Mouse (Mus musculus) ES-E14 (cell line): ENCODE data around the gene Rbfox3. TPM values are rescaled to one million over a fixed set of nuclear protein-coding genes. Genes with fewer than 3 reads are reported as not detected.

Experiments used
- DNase-seq: peaks from one replicate; pipeline ENCODE4 v3.0.0-alpha.2; 2013; ENCODE audit warnings: low read depth, low spot score
- H3K27ac ChIP-seq: 2 replicates; pipeline ENCODE4 v1.5.1; 2012; ENCODE audit warnings: low read depth, mild to moderate bottlenecking, low read length, moderate library complexity, mixed read lengths; ENCODE audit not compliant: poor library complexity, insufficient read depth, severe bottlenecking
- H3K36me3 ChIP-seq: 2 replicates; pipeline ENCODE4 v1.6.1; 2012; ENCODE audit warnings: mild to moderate bottlenecking, low read length, moderate library complexity, mixed read lengths; ENCODE audit not compliant: control insufficient read depth, poor library complexity, insufficient read depth, severe bottlenecking
- H3K4me1 ChIP-seq, 2 experiments: fragments of 150-350 bp in 1 of 2; sonication (generic) in 1 of 2; 2 replicates each; pipeline ENCODE4 v1.6.1; 2012; ENCODE audit warnings: low read length in 2 of 2, mild to moderate bottlenecking in 1 of 2, mixed read lengths in 1 of 2; ENCODE audit not compliant: control insufficient read depth in 2 of 2, insufficient read depth in 2 of 2, poor library complexity in 1 of 2
- H3K4me3 ChIP-seq, 2 experiments: fragments of 150-350 bp in 1 of 2; sonication (generic) in 1 of 2; 2 replicates each; pipeline ENCODE4 v1.5.1; 2012; ENCODE audit warnings: low read length in 2 of 2, low read depth in 1 of 2, mild to moderate bottlenecking in 1 of 2, mixed read lengths in 1 of 2; ENCODE audit not compliant: insufficient read depth in 1 of 2, poor library complexity in 1 of 2, severe bottlenecking in 1 of 2
- H3K9ac ChIP-seq: 2 replicates; pipeline ENCODE4 v1.6.1; 2012; ENCODE audit warnings: low read depth, mild to moderate bottlenecking, low read length, mixed read lengths; ENCODE audit not compliant: poor library complexity, insufficient read depth, severe bottlenecking
- H3K9me3 ChIP-seq: fragments of 150-350 bp; sonication (generic); 2 replicates; pipeline ENCODE4 v1.6.1; 2012; ENCODE audit warnings: low read depth, mild to moderate bottlenecking, low read length; ENCODE audit not compliant: control insufficient read depth, insufficient read depth
- CHD2 ChIP-seq: IDR thresholded peaks from 2 replicates; pipeline ENCODE4 v1.6.1; 2014; ENCODE audit warnings: mild to moderate bottlenecking, low read depth, low read length, inconsistent platforms
- HCFC1 ChIP-seq: IDR thresholded peaks from 2 replicates; pipeline ENCODE4 v1.6.1; 2012; ENCODE audit warnings: low read length, inconsistent platforms, borderline replicate concordance; ENCODE audit not compliant: insufficient read depth
- MAFK ChIP-seq: IDR thresholded peaks from 2 replicates; pipeline ENCODE4 v1.6.1; 2014; ENCODE audit warnings: mild to moderate bottlenecking, low read depth, low read length, inconsistent platforms; ENCODE audit not compliant: insufficient read depth
- ZC3H11A ChIP-seq: IDR thresholded peaks from 2 replicates; pipeline ENCODE4 v1.6.1; 2012; ENCODE audit warnings: low read depth, mild to moderate bottlenecking, inconsistent platforms, low read length, borderline replicate concordance
- ZNF384 ChIP-seq: IDR thresholded peaks from 2 replicates; pipeline ENCODE4 v1.6.1; 2012; ENCODE audit warnings: low read depth, low read length, inconsistent platforms
- in situ Hi-C, 2 experiments: fragments of 600-800 bp; cut with MboI; formaldehyde crosslinking; loops; one replicate each; pipeline ENCODE4 v1.15.1; 2025; ENCODE audit warnings: low sequenced_read_pairs in 2 of 2, inconsistent platforms in 1 of 2; ENCODE audit not compliant: unreplicated experiment in 2 of 2
- total RNA-seq: library from RNA; depleted of rRNA; stranded (reverse); fragments of 300-350 nt; gene quantifications from 2 replicates; pipeline ENCODE4 v1.2.3, GENCODE M21; 2012

The Rbfox3 gene
- total RNA-seq, 1 experiment, result 0.45 TPM

GRCm38 (mm10) chr11:118562847-118563246 is 348.6 kb downstream of the Rbfox3 start:
- TF ChIP-seq ZC3H11A (no peak), HCFC1 (no peak), ZNF384 (no peak), MAFK (no peak), CHD2 (no peak)
- Histone ChIP-seq H3K4me3 (no peak overlapping the region), H3K9me3 (no peaks in the 10 kb centered on the region), H3K27ac (no peak overlapping the region), H3K9ac (no peak overlapping the region), H3K4me1 (peaks cover 0 to 4% of the 10 kb centered on the region in 2 experiments; a peak in 2 of 4 replicates), H3K36me3 (no peaks in the 10 kb centered on the region)
- no peak for DNase-seq
- in situ Hi-C loops, result no loop called here

DNA sequence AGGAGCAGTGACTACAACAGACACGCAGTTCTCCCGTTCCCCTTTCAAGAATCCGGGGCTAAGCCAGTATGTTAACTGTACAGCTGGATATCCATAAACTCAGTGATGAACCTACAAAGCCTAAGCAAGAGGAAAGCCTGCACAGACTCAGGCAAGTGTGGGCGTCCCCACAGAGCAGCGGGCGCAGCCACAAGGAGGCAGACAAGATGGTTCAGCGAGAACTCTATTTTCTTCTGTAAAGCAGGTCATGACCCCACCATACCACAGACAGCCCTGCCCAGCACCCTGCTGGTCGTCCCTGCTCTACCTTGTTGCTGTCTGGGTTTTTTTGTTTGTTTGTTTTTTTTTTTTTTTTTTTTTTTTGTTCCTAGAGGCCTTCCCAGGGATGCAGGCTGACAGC is 353.2 kb downstream of the Rbfox3 start:
- H3K4me1 ChIP-seq, result peaks cover 4 to 13% of the 10 kb centered on the region in 2 experiments; a peak in 2 of 4 replicates
- in situ Hi-C loops, result no loop called here
- no peak overlapping the region for H3K27ac ChIP-seq
- no peak overlapping the region for H3K9ac ChIP-seq
- peak; percentile 63; the same call in 1 of the 2 replicates for TF ChIP-seq ZNF384
- TF ChIP-seq HCFC1, result no peak
- H3K36me3 ChIP-seq, result no peaks in the 10 kb centered on the region
- no peak for DNase-seq
- H3K4me3 ChIP-seq, result no peak overlapping the region
- no peaks in the 10 kb centered on the region for H3K9me3 ChIP-seq

DNA sequence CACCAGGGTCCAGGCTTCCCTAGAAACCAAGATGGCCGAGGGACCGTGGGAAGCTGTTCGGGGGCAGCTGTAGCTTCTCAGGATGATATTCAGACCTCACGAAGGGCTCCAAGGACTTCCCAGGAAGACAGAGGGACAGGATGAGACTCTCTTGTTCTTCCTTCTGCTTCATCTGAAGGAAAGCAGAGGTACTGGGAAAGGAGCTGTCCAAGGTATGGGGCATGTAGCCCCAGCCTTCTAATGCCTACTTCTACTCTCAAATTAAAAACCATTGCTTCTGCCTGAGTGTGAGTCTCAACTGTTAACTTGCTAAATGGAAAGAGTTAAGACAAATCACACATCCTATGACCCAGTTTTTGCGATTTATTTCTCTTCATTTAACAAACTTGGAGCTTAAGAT is 355.8 kb downstream of the Rbfox3 start:
- Histone ChIP-seq H3K27ac (no peak overlapping the region), H3K4me1 (peaks cover 10 to 31% of the 10 kb centered on the region in 2 experiments; a peak in 3 of 4 replicates), H3K36me3 (no peaks in the 10 kb centered on the region), H3K4me3 (no peak overlapping the region), H3K9ac (no peak overlapping the region), H3K9me3 (no peaks in the 10 kb centered on the region)
- DNase-seq, result no peak
- in situ Hi-C loops, result no loop called here
- no peak for TF ChIP-seq CHD2
- no peak for TF ChIP-seq MAFK
- TF ChIP-seq ZC3H11A, result no peak
- TF ChIP-seq ZNF384, result no peak
- no peak for TF ChIP-seq HCFC1

DNA sequence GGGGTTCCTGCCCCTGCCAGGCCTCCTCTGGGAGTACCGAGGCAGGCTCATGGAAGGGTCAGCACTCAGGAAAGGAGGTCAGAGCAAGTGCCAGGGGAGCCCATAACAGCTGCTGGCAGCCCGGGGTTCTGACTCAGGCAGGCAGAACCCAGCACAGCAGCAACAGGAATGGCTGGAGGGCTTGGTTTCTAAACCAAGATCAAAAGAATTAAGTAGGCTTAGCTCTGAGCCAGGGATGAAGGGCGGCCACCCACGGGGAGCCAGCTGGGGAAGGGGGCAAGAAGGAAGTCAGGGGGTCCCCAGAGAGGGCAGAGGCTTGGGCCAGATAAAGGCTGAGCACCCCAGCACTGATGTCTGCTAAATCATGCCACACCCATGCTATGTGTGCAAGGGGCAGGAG is 356.9 kb downstream of the Rbfox3 start:
- TF ChIP-seq ZNF384 (no peak), CHD2 (no peak), ZC3H11A (no peak), MAFK (no peak), HCFC1 (no peak)
- DNase-seq, result no peak
- Histone ChIP-seq H3K9ac (no peak overlapping the region), H3K9me3 (no peaks in the 10 kb centered on the region), H3K27ac (no peak overlapping the region), H3K36me3 (no peaks in the 10 kb centered on the region), H3K4me3 (no peak overlapping the region), H3K4me1 (peaks cover 10 to 37% of the 10 kb centered on the region in 2 experiments; a peak in 3 of 4 replicates)
- in situ Hi-C loops, result no loop called here

DNA sequence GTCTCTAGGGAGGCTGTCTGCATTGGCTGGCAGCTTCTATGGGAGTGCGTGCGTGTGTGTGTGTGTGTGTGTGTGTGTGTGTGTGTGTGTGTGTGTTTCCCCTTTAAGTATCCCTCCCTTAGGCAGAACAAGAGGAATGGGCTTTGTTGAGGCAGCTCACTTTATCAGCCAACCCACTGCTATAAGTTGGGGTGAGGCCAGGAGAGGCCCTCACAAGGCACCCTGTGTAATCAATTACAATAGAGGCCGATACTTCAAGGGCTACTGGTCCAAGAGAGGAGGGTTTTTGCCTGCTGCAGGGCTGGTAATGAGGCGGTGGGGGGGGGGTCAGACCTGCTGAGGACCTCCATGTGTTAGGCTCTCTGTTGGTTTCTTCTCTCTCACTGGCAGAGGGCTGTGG is 357.5 kb downstream of the Rbfox3 start:
- in situ Hi-C loops, result no loop called here
- no peaks in the 10 kb centered on the region for H3K36me3 ChIP-seq
- H3K4me1 ChIP-seq, result peaks cover 10 to 37% of the 10 kb centered on the region in 2 experiments; a peak in 3 of 4 replicates
- no peak overlapping the region for H3K4me3 ChIP-seq
- H3K9me3 ChIP-seq, result no peaks in the 10 kb centered on the region
- TF ChIP-seq CHD2 (no peak), MAFK (no peak), HCFC1 (no peak), ZC3H11A (no peak), ZNF384 (no peak)
- DNase-seq, result no peak
- no peak overlapping the region for H3K9ac ChIP-seq
- H3K27ac ChIP-seq, result no peak overlapping the region
